Mouse (Mus musculus) embryonic facial prominence, embryonic 12.5 days (tissue): ENCODE measurements around the gene 2410137M14Rik. TPM values are rescaled to one million over a fixed set of nuclear protein-coding genes. Genes with fewer than 3 reads are reported as not detected.

Experiments used
- ATAC-seq: fragments of 200-750 bp; cut with Nextera tagmentation; 2 replicates; pipeline ENCODE4 v1.8.0; 2017; ENCODE audit not compliant: insufficient number of reproducible peaks, insufficient read depth, low FRiP score, low TSS enrichment
- H3K27ac ChIP-seq: fragments of 300-500 bp; sonication (generic); 2 replicates; pipeline ENCODE4 v1.5.1; 2016; ENCODE audit warnings: mild to moderate bottlenecking
- H3K27me3 ChIP-seq: fragments of 300-500 bp; sonication (generic); 2 replicates; pipeline ENCODE4 v1.6.1; 2016; ENCODE audit warnings: mild to moderate bottlenecking, moderate library complexity
- H3K36me3 ChIP-seq: fragments of 300-500 bp; sonication (generic); 2 replicates; pipeline ENCODE4 v1.6.1; 2016; ENCODE audit warnings: mild to moderate bottlenecking
- H3K4me1 ChIP-seq: fragments of 300-500 bp; sonication (generic); 2 replicates; pipeline ENCODE4 v1.6.1; 2016
- H3K4me2 ChIP-seq: fragments of 300-500 bp; sonication (generic); replicated peaks from 2 replicates; pipeline ENCODE4 v1.6.1; 2016; ENCODE audit warnings: mild to moderate bottlenecking, moderate library complexity
- H3K4me3 ChIP-seq: fragments of 300-500 bp; sonication (generic); 2 replicates; pipeline ENCODE4 v1.5.1; 2016; ENCODE audit warnings: mild to moderate bottlenecking
- H3K9ac ChIP-seq: fragments of 300-500 bp; sonication (generic); 2 replicates; pipeline ENCODE4 v1.6.1; 2016; ENCODE audit warnings: mild to moderate bottlenecking, moderate library complexity
- H3K9me3 ChIP-seq: fragments of 300-500 bp; sonication (generic); 2 replicates; pipeline ENCODE4 v1.6.1; 2016; ENCODE audit warnings: mild to moderate bottlenecking, moderate library complexity
- WGBS: fragments of 180-500 bp; shearing (Covaris S2); methylation state at CpG from one replicate; pipeline ENCODE4 v1.1.7; 2016; 5-methylcytosine and 5-hydroxymethylcytosine counted together
- polyA plus RNA-seq: library from polyadenylated mRNA; unstranded; fragments of >200 nt; fragmentation: Nextera tagmentation; extraction: Ambion mirVana; gene quantifications from 2 replicates; pipeline ENCODE4 v1.2.1, GENCODE M21; 2016

The 2410137M14Rik gene
- polyA plus RNA-seq, 1 experiment from 2014 or later: not detected

GRCm38 (mm10) chr17:36943691-36944090, 37.3 kb downstream of the 2410137M14Rik start:
- Histone ChIP-seq H3K27ac (no peak overlapping the region), H3K27me3 (peaks cover 75% of the 10 kb centered on the region), H3K36me3 (peaks cover 1% of the 10 kb centered on the region), H3K4me3 (no peak overlapping the region), H3K9ac (no peak overlapping the region), H3K9me3 (no peaks in the 10 kb centered on the region), H3K4me2 (peak overlapping the region; percentile 72; the same call in 1 of the 2 replicates), H3K4me1 (peaks cover 10% of the 10 kb centered on the region; the same call in 1 of the 2 replicates)
- ATAC-seq: no peak
- WGBS: 25% methylated on average over 5 of the region's 5 CpGs

- Histone ChIP-seq H3K4me3 (peak within 1 kb of the TSS; percentile 39), H3K27ac (no peak within 1 kb of the TSS), H3K4me2 (peak within 1 kb of the TSS; percentile 72), H3K4me1 (peaks cover 10% of the 10 kb centered on the region; the same call in 1 of the 2 replicates), H3K36me3 (no peaks in the 10 kb centered on the region), H3K9ac (peak within 1 kb of the TSS; percentile 40; the same call in 1 of the 2 replicates), H3K9me3 (no peaks in the 10 kb centered on the region), H3K27me3 (peaks cover 70% of the 10 kb centered on the region)
- no peak for ATAC-seq
- 3% methylated on average over 59 of the region's 59 CpGs for WGBS
These were observed 38.1 kb downstream of the 2410137M14Rik start, which contains the start of gene Rnf39 for GRCm38 (mm10) chr17:36942791-36943471. Rnf39 (plus strand) TSS chr17:36942918.

GRCm38 (mm10) chr17:36942391-36942790, 38.6 kb downstream of the 2410137M14Rik start:
- no peaks in the 10 kb centered on the region for H3K9me3 ChIP-seq
- H3K27me3 ChIP-seq: peaks cover 69% of the 10 kb centered on the region
- H3K4me3 ChIP-seq: peak overlapping the region; percentile 39
- no peaks in the 10 kb centered on the region for H3K36me3 ChIP-seq
- ATAC-seq: no peak
- peak overlapping the region; percentile 72 for H3K4me2 ChIP-seq
- H3K4me1 ChIP-seq: peaks cover 10% of the 10 kb centered on the region; the same call in 1 of the 2 replicates
- no peak overlapping the region for H3K9ac ChIP-seq
- H3K27ac ChIP-seq: no peak overlapping the region
- 52% methylated on average over 10 of the region's 10 CpGs for WGBS

GRCm38 (mm10) chr17:36938056-36938455, 43.0 kb downstream of the 2410137M14Rik start:
- no peak overlapping the region for H3K27ac ChIP-seq
- ATAC-seq: no peak
- no peak overlapping the region for H3K9ac ChIP-seq
- H3K36me3 ChIP-seq: no peaks in the 10 kb centered on the region
- no peak overlapping the region for H3K4me2 ChIP-seq
- H3K9me3 ChIP-seq: no peaks in the 10 kb centered on the region
- peaks cover 28% of the 10 kb centered on the region for H3K27me3 ChIP-seq
- H3K4me3 ChIP-seq: no peak overlapping the region
- peaks cover 5% of the 10 kb centered on the region; the same call in 1 of the 2 replicates for H3K4me1 ChIP-seq
- WGBS: 90% methylated on average over 2 of the region's 2 CpGs

GRCm38 (mm10) chr17:36931806-36932205, 49.2 kb downstream of the 2410137M14Rik start:
- Histone ChIP-seq H3K27ac (no peak overlapping the region), H3K4me2 (no peak overlapping the region), H3K9ac (no peak overlapping the region), H3K4me3 (no peak overlapping the region), H3K36me3 (no peaks in the 10 kb centered on the region), H3K9me3 (no peaks in the 10 kb centered on the region), H3K4me1 (no peaks in the 10 kb centered on the region), H3K27me3 (no peaks in the 10 kb centered on the region)
- ATAC-seq: no peak
- WGBS: 72% methylated on average over 2 of the region's 2 CpGs

- no peaks in the 10 kb centered on the region for H3K4me1 ChIP-seq
- H3K27ac ChIP-seq: no peak overlapping the region
- no peak for ATAC-seq
- no peak overlapping the region for H3K4me3 ChIP-seq
- WGBS: 79% methylated on average over 4 of the region's 4 CpGs
- no peaks in the 10 kb centered on the region for H3K27me3 ChIP-seq
- H3K36me3 ChIP-seq: no peaks in the 10 kb centered on the region
- H3K9me3 ChIP-seq: no peaks in the 10 kb centered on the region
- H3K9ac ChIP-seq: no peak overlapping the region
- no peak overlapping the region for H3K4me2 ChIP-seq
These were observed 49.9 kb downstream of the 2410137M14Rik start for GRCm38 (mm10) chr17:36931130-36931529.

GRCm38 (mm10) chr17:36930233-36930632, 50.8 kb downstream of the 2410137M14Rik start:
- Histone ChIP-seq H3K27me3 (no peaks in the 10 kb centered on the region), H3K4me1 (no peaks in the 10 kb centered on the region), H3K4me3 (no peak overlapping the region), H3K9ac (no peak overlapping the region), H3K36me3 (no peaks in the 10 kb centered on the region), H3K9me3 (no peaks in the 10 kb centered on the region), H3K4me2 (no peak overlapping the region), H3K27ac (no peak overlapping the region)
- ATAC-seq: no peak
- WGBS: 85% methylated on average over 6 of the region's 6 CpGs

GRCm38 (mm10) chr17:36929236-36929932, 51.7 kb downstream of the 2410137M14Rik start:
- WGBS: 83% methylated on average over 12 of the region's 12 CpGs
- no peak for ATAC-seq

More at GRCm38 (mm10) chr17:36929236-36929932, 51.7 kb downstream of the 2410137M14Rik start:
- H3K36me3 ChIP-seq: no peaks in the 10 kb centered on the region
- no peak overlapping the region for H3K9ac ChIP-seq
- H3K9me3 ChIP-seq: no peaks in the 10 kb centered on the region
- no peaks in the 10 kb centered on the region for H3K27me3 ChIP-seq
- H3K4me2 ChIP-seq: no peak overlapping the region
- H3K27ac ChIP-seq: no peak overlapping the region
- no peaks in the 10 kb centered on the region for H3K4me1 ChIP-seq
- no peak overlapping the region for H3K4me3 ChIP-seq

Other genes starting within 250 kb of the 2410137M14Rik start
- gene H2-M10.5, start 208.3 kb downstream of the 2410137M14Rik start, polyA plus RNA-seq: not detected in 2 replicates
- gene H2-M10.6, start 169.1 kb downstream of the 2410137M14Rik start, polyA plus RNA-seq: not detected in 2 replicates
- 55.8 and 59.0 TPM in 2 replicates for gene Trim26, start 144.1 kb downstream of the 2410137M14Rik start, polyA plus RNA-seq
- 0.17 and 0.40 TPM in 2 replicates for gene Trim15, start 114.0 kb downstream of the 2410137M14Rik start, polyA plus RNA-seq
- 6.6 and 7.2 TPM in 2 replicates for gene Trim10, start 111.7 kb downstream of the 2410137M14Rik start, polyA plus RNA-seq
- gene Trim40, start 91.1 kb downstream of the 2410137M14Rik start, polyA plus RNA-seq: not detected in 2 replicates
- gene Trim31, start 83.1 kb downstream of the 2410137M14Rik start, polyA plus RNA-seq: not detected in 2 replicates
- 0.23 and 0.41 TPM in 2 replicates for gene Rnf39, start 38.3 kb downstream of the 2410137M14Rik start, polyA plus RNA-seq
- gene Ppp1r11, start 29.5 kb downstream of the 2410137M14Rik start, polyA plus RNA-seq: 111 and 122 TPM in 2 replicates
- gene Znrd1, start 22.7 kb downstream of the 2410137M14Rik start, polyA plus RNA-seq: 98.7 and 112 TPM in 2 replicates
- 4.8 and 6.5 TPM in 2 replicates for gene Znrd1as, start 22.6 kb downstream of the 2410137M14Rik start, polyA plus RNA-seq
- 1.2 and 1.3 TPM in 2 replicates for gene H2-M5, start 8.3 kb upstream of the 2410137M14Rik start, polyA plus RNA-seq
- 151 and 169 TPM in 2 replicates for gene Zfp57, start 19.9 kb upstream of the 2410137M14Rik start, polyA plus RNA-seq
- 0.38 and 0.70 TPM in 2 replicates for gene Mog, start 42.2 kb upstream of the 2410137M14Rik start, polyA plus RNA-seq
- gene Gabbr1, start 64.7 kb upstream of the 2410137M14Rik start, polyA plus RNA-seq: 19.8 and 20.5 TPM in 2 replicates
- gene Olfr90, start 107.3 kb upstream of the 2410137M14Rik start, polyA plus RNA-seq: not detected in 2 replicates
- 0.08 TPM in 1 of 2 replicates, not detected in the other for gene Olfr91, start 117.0 kb upstream of the 2410137M14Rik start, polyA plus RNA-seq
- not detected in 2 replicates for gene Olfr92, start 138.9 kb upstream of the 2410137M14Rik start, polyA plus RNA-seq
- not detected in 2 replicates for gene Olfr93, start 180.3 kb upstream of the 2410137M14Rik start, polyA plus RNA-seq
- 0.18 TPM in 1 of 2 replicates, not detected in the other for gene Ubd, start 212.7 kb upstream of the 2410137M14Rik start, polyA plus RNA-seq
- 0.17 TPM in 1 of 2 replicates, not detected in the other for gene Olfr94, start 219.8 kb upstream of the 2410137M14Rik start, polyA plus RNA-seq
- gene Olfr95, start 231.9 kb upstream of the 2410137M14Rik start, polyA plus RNA-seq: not detected in 2 replicates
- not detected in 2 replicates for gene Olfr96, start 238.9 kb upstream of the 2410137M14Rik start, polyA plus RNA-seq